In the genomic region with DNA sequence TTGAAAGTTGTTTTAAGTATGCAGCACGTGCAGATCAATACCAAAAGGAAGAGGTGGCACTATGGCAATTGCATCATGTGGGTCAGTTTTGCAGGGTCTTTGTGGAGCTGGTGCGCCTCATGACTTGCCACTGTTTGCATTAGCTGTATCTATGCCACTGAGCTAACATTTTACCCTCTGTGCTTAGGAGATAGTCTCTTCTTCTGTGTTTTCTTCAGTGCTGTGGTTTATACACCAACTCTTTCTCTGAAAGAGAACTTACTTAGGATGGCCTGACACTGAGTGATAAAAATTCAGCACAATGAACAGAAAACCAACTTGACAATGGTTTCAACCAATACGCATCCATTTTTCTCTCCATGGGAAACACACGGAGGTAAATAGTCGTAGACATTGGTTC, we compare ENCODE assay signal across 22 mouse cellular contexts. TPM values are rescaled to one million over a fixed set of nuclear protein-coding genes. Genes with fewer than 3 reads are reported as not detected.
DNase-seq lines count a peak whose midpoint lies in the region; ATAC-seq and TF ChIP-seq lines count a peak whose summit lies in the region.
"Had no signal": no experiment of that assay in that cellular context is flagged by ENCODE, and none has a peak within 500 bp of the region (broad histone marks: within the 10 kb centered on the region; RNA-seq: fewer than 3 reads in every experiment).

No protein-coding gene starts in this region.

- no peaks in the 10 kb centered on the region for H3K9me3 ChIP-seq in stomach, embryonic 14.5 days (ENCODE audit: control insufficient read depth, low read depth, low read length)
- no peaks in the 10 kb centered on the region for H3K9me3 ChIP-seq in stomach, postnatal 0 days (ENCODE audit: control insufficient read depth, low read length)
- no peaks in the 10 kb centered on the region for H3K9me3 ChIP-seq in liver, embryonic 13.5 days (replicated peaks)
- no peaks in the 10 kb centered on the region for H3K9me3 ChIP-seq in liver, postnatal 0 days (ENCODE audit: low read length)
- H3K9me3 ChIP-seq: embryonic facial prominence, embryonic 12.5 days; forebrain, embryonic 15.5 days; heart, embryonic 12.5 days; hindbrain, embryonic 10.5 days; hindbrain, embryonic 15.5 days had no signal

- no peak for TF ChIP-seq CTCF in stomach, postnatal 0 days (IDR thresholded peaks at IDR 0.05; ENCODE audit: low read depth)
- no peak for TF ChIP-seq CTCF in liver, postnatal 0 days (IDR thresholded peaks at IDR 0.05; ENCODE audit: low read depth)

- no peak overlapping the region for H3K27ac ChIP-seq in stomach, embryonic 14.5 days (ENCODE audit: low read length)
- no peak overlapping the region for H3K27ac ChIP-seq in stomach, postnatal 0 days (replicated peaks)
- H3K27ac ChIP-seq in liver, embryonic 13.5 days = peak overlapping the region; percentile 66
- H3K27ac ChIP-seq in liver, postnatal 0 days (ENCODE audit: low read depth) = peak overlapping the region; percentile 26; the same call in 1 of the 2 replicates
- H3K27ac ChIP-seq: embryonic facial prominence, embryonic 12.5 days; forebrain, embryonic 15.5 days; hindbrain, embryonic 10.5 days; hindbrain, embryonic 15.5 days had no signal

- 84% methylated on average over 5 of the region's 5 CpGs for WGBS in stomach, embryonic 14.5 days
- WGBS in stomach, postnatal 0 days = 81% methylated on average over 5 of the region's 5 CpGs
- 34% methylated on average over 5 of the region's 5 CpGs for WGBS in liver, embryonic 13.5 days (ENCODE audit: insufficient replicate concordance)
- 46% methylated on average over 5 of the region's 5 CpGs for WGBS in liver, postnatal 0 days (ENCODE audit: insufficient replicate concordance)

- H3K27me3 ChIP-seq in stomach, embryonic 14.5 days (ENCODE audit: control insufficient read depth, insufficient read depth, low read length) = no peaks in the 10 kb centered on the region
- H3K27me3 ChIP-seq in stomach, postnatal 0 days (ENCODE audit: control insufficient read depth, insufficient read depth, low read length) = no peaks in the 10 kb centered on the region
- no peaks in the 10 kb centered on the region for H3K27me3 ChIP-seq in liver, embryonic 13.5 days
- no peaks in the 10 kb centered on the region for H3K27me3 ChIP-seq in liver, postnatal 0 days (ENCODE audit: insufficient read depth, low read length)
- H3K27me3 ChIP-seq: CH12.LX; embryonic facial prominence, embryonic 12.5 days; forebrain, embryonic 15.5 days; heart, embryonic 12.5 days; hindbrain, embryonic 15.5 days had no signal

- H3K4me2 ChIP-seq in stomach, embryonic 14.5 days (replicated peaks; ENCODE audit: low read depth, low read length) = no peak overlapping the region
- no peak overlapping the region for H3K4me2 ChIP-seq in stomach, postnatal 0 days (replicated peaks; ENCODE audit: low read depth)
- no peak overlapping the region for H3K4me2 ChIP-seq in liver, embryonic 13.5 days
- H3K4me2 ChIP-seq in liver, postnatal 0 days (ENCODE audit: low read depth, low read length) = no peak overlapping the region
- H3K4me2 ChIP-seq: embryonic facial prominence, embryonic 12.5 days; forebrain, embryonic 15.5 days; heart, embryonic 12.5 days; hindbrain, embryonic 15.5 days had no signal

- TF ChIP-seq EP300 in stomach, postnatal 0 days (optimal IDR thresholded peaks at IDR 0.05) = no peak
- TF ChIP-seq EP300 in liver, postnatal 0 days (IDR thresholded peaks at IDR 0.05; ENCODE audit: low read depth) = peak; percentile 77

- H3K36me3 ChIP-seq in stomach, embryonic 14.5 days (ENCODE audit: control insufficient read depth, insufficient read depth, low read length) = no peaks in the 10 kb centered on the region
- H3K36me3 ChIP-seq in stomach, postnatal 0 days (ENCODE audit: control insufficient read depth, insufficient read depth, low read length) = no peaks in the 10 kb centered on the region
- no peaks in the 10 kb centered on the region for H3K36me3 ChIP-seq in liver, embryonic 13.5 days
- no peaks in the 10 kb centered on the region for H3K36me3 ChIP-seq in liver, postnatal 0 days (replicated peaks; ENCODE audit: insufficient read depth, low read length)
- H3K36me3 ChIP-seq: embryonic facial prominence, embryonic 12.5 days; forebrain, embryonic 15.5 days; heart, embryonic 12.5 days; hindbrain, embryonic 10.5 days; hindbrain, embryonic 15.5 days had no signal

- H3K4me3 ChIP-seq in stomach, embryonic 14.5 days (ENCODE audit: low read depth, low read length) = no peak overlapping the region
- H3K4me3 ChIP-seq in stomach, postnatal 0 days (ENCODE audit: low read depth, low read length) = no peak overlapping the region
- no peak overlapping the region for H3K4me3 ChIP-seq in liver, embryonic 13.5 days (replicated peaks)
- H3K4me3 ChIP-seq in liver, postnatal 0 days (ENCODE audit: low read depth, low read length) = no peak overlapping the region
- H3K4me3 ChIP-seq: embryonic facial prominence, embryonic 12.5 days; forebrain, embryonic 15.5 days; heart, embryonic 12.5 days; hindbrain, embryonic 10.5 days; hindbrain, embryonic 15.5 days had no signal

- no peak for DNase-seq in stomach, postnatal 0 days (ENCODE audit: low spot score)
- no peak for DNase-seq in liver, embryonic 13.5 days
- no peak for DNase-seq in liver, postnatal 0 days
- DNase-seq in lung, postnatal 25 days (ENCODE audit: low spot score) = no peak
- DNase-seq in thymus, adult 18-20 months = no peak
- no peak for DNase-seq in kidney, postnatal 10 days
- DNase-seq: adrenal gland, adult 8-10 months; cerebellum, adult 11 months; cerebellum, adult 8-10 months; cerebellum, postnatal 14 days; gastrocnemius, postnatal 10 days had no signal

- H3K4me1 ChIP-seq in stomach, embryonic 14.5 days (ENCODE audit: control insufficient read depth, insufficient read depth, low read length) = no peaks in the 10 kb centered on the region
- H3K4me1 ChIP-seq in stomach, postnatal 0 days (replicated peaks; ENCODE audit: control insufficient read depth, insufficient read depth) = no peaks in the 10 kb centered on the region
- H3K4me1 ChIP-seq in liver, embryonic 13.5 days (replicated peaks) = peaks cover 72% of the 10 kb centered on the region
- H3K4me1 ChIP-seq in liver, postnatal 0 days (ENCODE audit: insufficient read depth) = peaks cover 43% of the 10 kb centered on the region
- H3K4me1 ChIP-seq: embryonic facial prominence, embryonic 12.5 days; forebrain, embryonic 15.5 days; hindbrain, embryonic 15.5 days had no signal

- 0 out of 2 replicates have a peak, but pooled peaks have one; percentile 14 for ATAC-seq in stomach, embryonic 14.5 days (ENCODE audit: insufficient number of reproducible peaks, insufficient read depth, low FRiP score, low read depth)
- no peak for ATAC-seq in stomach, postnatal 0 days (ENCODE audit: low FRiP score, low TSS enrichment)
- peak; percentile 59 for ATAC-seq in liver, embryonic 13.5 days (ENCODE audit: low read depth)
- ATAC-seq in liver, postnatal 0 days = peak; percentile 54
- ATAC-seq: forebrain, embryonic 15.5 days had no signal

- no peak overlapping the region for H3K9ac ChIP-seq in stomach, embryonic 14.5 days (replicated peaks; ENCODE audit: low read depth, low read length)
- H3K9ac ChIP-seq in stomach, postnatal 0 days (ENCODE audit: low read length) = no peak overlapping the region
- H3K9ac ChIP-seq in liver, embryonic 13.5 days = no peak overlapping the region
- no peak overlapping the region for H3K9ac ChIP-seq in liver, postnatal 0 days (replicated peaks)
- H3K9ac ChIP-seq: embryonic facial prominence, embryonic 12.5 days; forebrain, embryonic 15.5 days; heart, embryonic 12.5 days; hindbrain, embryonic 15.5 days had no signal

RNA-seq across cellular contexts. Expression of gene Ifngr1, which starts 5.9 kb away (rescaled TPM):
- polyA plus RNA-seq in stomach, embryonic 14.5 days (2014; fragmentation: Nextera tagmentation; extraction: Ambion mirVana) = 69.1 and 73.1 TPM in 2 replicates
- polyA plus RNA-seq in stomach, postnatal 0 days (2015; fragmentation: Nextera tagmentation; extraction: Ambion mirVana) = 72.1 and 72.9 TPM in 2 replicates
- 40.0 and 43.8 TPM in 2 replicates for polyA plus RNA-seq in liver, embryonic 13.5 days (2015; fragmentation: Nextera tagmentation; extraction: Ambion mirVana)
- polyA plus RNA-seq in liver, postnatal 0 days (2015; fragmentation: Nextera tagmentation; extraction: Ambion mirVana) = 65.9 and 68.9 TPM in 2 replicates

RNA-seq across cellular contexts. Expression of gene Il22ra2, which starts 35.9 kb away (rescaled TPM):
- not detected in 2 replicates for polyA plus RNA-seq in stomach, embryonic 14.5 days (2014; fragmentation: Nextera tagmentation; extraction: Ambion mirVana)
- polyA plus RNA-seq in stomach, postnatal 0 days (2015; fragmentation: Nextera tagmentation; extraction: Ambion mirVana) = not detected in 2 replicates
- polyA plus RNA-seq in liver, embryonic 13.5 days (2015; fragmentation: Nextera tagmentation; extraction: Ambion mirVana) = 0.05 TPM in 2 replicates
- polyA plus RNA-seq in liver, postnatal 0 days (2015; fragmentation: Nextera tagmentation; extraction: Ambion mirVana) = 0.06 TPM in 1 of 2 replicates, not detected in the other
- polyA plus RNA-seq: brain, embryonic 14.5 days; cortical plate, adult 2 months; embryonic facial prominence, embryonic 12.5 days; forebrain, embryonic 11.5 days; forebrain, embryonic 15.5 days; heart, embryonic 12.5 days; heart, embryonic 16.5 days; hindbrain, embryonic 10.5 days; hindbrain, embryonic 15.5 days had no signal

Comparison
In these comparisons a context has a peak if more than half of its experiments do, and no peak if none do; other contexts are left out.
1. H3K27ac ChIP-seq: peak in liver, embryonic 13.5 days (single experiment) and liver, postnatal 0 days (single experiment); none in stomach, embryonic 14.5 days (single experiment) and stomach, postnatal 0 days (single experiment).